Mouse (Mus musculus): ENCODE data around the gene Pdcd5. TPM values are rescaled to one million over a fixed set of nuclear protein-coding genes. Genes with fewer than 3 reads are reported as not detected.

The Pdcd5 gene
- 10 to 100 TPM; 83.5 to 87.2 TPM for total RNA-seq (2021)
- long read RNA-seq, experiment 1, transcript Pdcd5-201 (6 exons, 684 nt), result major isoform, 35 of 40 reads
- long read RNA-seq, experiment 1, partial matches to known transcripts, result 2 of 40 reads
- long read RNA-seq, experiment 1, other reads (novel, unspliced or antisense), result 2 of 40 reads
- long read RNA-seq, experiment 2, transcript Pdcd5-201 (6 exons, 684 nt), result major isoform, 83 of 90 reads
- long read RNA-seq, experiment 2, partial matches to known transcripts, result 0 of 90 reads
- long read RNA-seq, experiment 2, other reads (novel, unspliced or antisense), result 6 of 90 reads

DNA sequence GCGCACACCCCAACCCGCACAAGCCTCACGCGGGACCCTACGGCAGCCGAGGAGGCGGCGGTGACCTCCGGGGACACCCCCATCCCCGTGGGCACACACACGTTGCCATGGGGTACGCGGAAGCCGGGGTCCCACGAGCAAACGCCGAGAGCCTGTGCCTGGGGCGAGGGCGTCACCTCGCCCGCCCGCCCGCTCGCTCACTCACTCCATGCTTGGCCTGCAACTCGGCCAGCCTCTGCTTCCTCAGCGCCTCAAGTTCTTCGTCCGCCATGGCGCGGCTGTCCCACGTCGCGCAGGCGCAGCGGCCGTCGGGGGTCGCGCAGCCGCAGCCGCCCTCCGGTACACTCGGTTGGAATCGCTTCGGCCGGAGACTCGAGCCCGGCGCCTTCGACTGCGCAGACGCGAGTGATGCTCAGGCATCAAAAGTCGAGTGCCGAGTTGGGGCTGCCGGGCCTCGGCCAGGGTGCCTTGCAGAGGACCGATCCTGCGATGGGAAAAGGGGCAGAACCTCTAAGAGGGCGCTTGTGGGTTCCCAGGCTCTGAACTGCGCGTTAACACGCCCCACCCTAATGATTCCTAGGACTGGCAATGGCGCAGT is at the start of gene Pdcd5:
Pdcd5 (minus strand) TSS at position 421 of the 598 bp plus-strand sequence.
- peak; percentile 98 to 99 for DNase-seq (ENCODE audit: low spot score in 2 of 2)

GRCm38 (mm10) chr7:35692641-35693040 is 45.3 kb upstream of the Pdcd5 start:
- DNase-seq (ENCODE audit: low spot score in 2 of 2), result no peak

DNA sequence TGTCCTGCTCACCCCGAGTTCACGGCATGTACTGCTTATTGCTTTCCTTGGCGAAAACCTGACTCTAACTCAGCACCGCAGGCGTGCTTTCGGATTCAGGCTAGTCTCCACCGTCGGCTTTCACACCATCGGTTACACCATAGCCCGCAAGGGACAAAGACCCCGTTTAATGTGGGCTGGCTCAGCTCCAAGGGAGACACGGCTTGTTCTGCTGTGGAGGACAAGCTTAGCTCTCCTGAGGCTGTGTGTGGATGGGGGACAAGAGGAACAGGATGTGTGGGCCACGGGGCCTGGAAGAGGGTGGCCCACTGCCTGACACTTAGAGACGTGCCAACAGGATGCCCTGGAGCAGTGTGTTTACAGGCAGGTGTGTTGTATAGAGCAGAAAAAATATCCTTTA is 44.8 kb upstream of the Pdcd5 start:
- DNase-seq (ENCODE audit: low spot score in 2 of 2), result no peak

DNA sequence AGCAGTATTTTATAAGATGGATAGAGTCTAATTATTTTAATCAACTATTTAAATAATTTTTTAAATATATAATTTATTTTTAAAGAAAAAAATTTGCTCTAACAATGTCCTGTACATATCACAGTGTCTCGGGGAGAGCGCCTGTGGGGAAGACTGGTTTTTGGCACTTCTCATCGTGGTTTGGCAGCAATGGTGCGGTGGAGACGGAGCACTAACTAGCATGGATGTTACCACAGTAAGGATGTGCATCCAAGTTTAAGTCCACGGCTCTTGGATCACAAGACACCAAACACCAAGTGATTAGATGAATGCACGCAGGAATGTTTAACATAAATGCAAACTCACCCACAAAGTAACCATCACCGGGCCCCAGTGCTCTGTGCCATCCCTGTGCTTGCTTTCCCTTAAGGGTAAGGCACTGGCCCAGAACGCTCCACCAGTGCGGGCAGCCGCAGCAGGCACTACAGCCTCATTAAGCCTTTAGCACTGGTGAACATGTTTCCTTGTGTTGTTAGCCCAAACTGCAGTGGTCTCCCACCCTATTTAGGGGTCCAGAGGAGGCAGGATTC is 41.5 kb upstream of the Pdcd5 start:
- DNase-seq (ENCODE audit: low spot score in 2 of 2), result no peak

- DNase-seq (ENCODE audit: low spot score in 2 of 2), result no peak
These were observed 41.0 kb upstream of the Pdcd5 start for GRCm38 (mm10) chr7:35688276-35688675.

GRCm38 (mm10) chr7:35687229-35687628 is 39.9 kb upstream of the Pdcd5 start:
- no peak for DNase-seq (ENCODE audit: low spot score in 2 of 2)

DNA sequence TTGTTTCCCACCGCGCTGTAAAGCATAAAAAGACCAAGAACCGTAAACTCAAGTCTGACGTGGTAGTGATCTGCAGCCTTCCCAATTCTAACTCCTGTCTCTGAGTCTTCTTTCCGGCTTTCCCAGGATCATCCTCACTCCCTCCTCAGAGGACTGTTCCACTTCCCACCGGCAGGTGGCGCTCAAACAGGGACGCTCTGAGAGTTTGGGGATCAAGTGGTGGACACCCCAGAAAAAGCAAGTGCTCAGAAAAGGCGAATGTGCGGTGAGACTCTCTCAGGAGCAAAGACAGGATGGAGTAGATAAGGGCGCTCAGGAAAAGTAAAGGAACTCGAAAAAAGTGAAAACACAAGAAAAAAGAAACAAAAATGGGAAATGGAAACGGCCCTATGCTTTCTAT is 39.4 kb upstream of the Pdcd5 start:
- DNase-seq (ENCODE audit: low spot score in 2 of 2), result peak; percentile 47 to 49

DNA sequence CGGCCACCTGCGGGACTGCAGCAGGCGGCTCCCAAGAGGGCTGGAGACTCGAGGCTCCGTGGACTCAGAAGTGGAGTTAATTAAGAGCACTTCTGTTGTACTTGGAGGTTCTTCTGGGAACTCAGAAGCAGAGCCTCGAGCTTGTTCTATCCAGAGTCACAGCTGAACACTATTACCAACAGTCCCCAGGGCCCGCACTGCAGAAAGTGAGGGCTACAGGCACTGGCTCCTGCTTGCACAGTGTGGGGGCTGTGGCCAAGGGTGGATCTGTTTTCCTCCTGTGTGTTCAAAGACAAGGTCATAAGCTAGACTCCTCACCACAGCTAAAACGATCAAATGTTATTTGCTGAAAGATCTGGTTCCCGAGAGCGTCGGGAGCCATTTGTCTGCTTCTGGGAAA is 38.9 kb upstream of the Pdcd5 start:
- no peak for DNase-seq (ENCODE audit: low spot score in 2 of 2)

GRCm38 (mm10) chr7:35683409-35684122 is 36.2 kb upstream of the Pdcd5 start:
- DNase-seq (ENCODE audit: low spot score in 2 of 2), result no peak

DNA sequence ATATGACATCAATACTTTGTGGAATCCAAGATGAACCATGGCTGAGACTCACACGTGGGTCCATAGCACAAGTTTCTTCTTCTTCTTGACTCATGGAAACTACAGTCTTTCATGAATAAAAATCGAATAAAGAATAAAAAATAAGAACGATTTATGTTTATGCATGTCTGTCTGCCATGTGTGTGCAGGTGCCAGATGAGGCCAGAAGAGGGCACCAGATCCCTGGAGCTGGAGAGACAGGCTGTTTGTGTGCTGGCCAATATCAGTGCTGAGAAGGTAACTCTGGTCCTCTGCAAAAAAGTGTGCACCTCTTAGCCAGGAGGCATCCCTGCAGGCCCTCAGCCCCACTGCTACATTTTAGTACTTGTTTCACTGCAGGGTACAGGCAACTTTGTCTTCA is 34.2 kb upstream of the Pdcd5 start:
- DNase-seq (ENCODE audit: low spot score in 2 of 2), result no peak

- no peak for DNase-seq (ENCODE audit: low spot score in 2 of 2)
These were observed 31.7 kb upstream of the Pdcd5 start for GRCm38 (mm10) chr7:35678976-35679375.

GRCm38 (mm10) chr7:35668066-35669041 is 21.0 kb upstream of the Pdcd5 start:
- peak in 1 of 2 experiments; percentile 58 for DNase-seq (ENCODE audit: low spot score in 2 of 2)

DNA sequence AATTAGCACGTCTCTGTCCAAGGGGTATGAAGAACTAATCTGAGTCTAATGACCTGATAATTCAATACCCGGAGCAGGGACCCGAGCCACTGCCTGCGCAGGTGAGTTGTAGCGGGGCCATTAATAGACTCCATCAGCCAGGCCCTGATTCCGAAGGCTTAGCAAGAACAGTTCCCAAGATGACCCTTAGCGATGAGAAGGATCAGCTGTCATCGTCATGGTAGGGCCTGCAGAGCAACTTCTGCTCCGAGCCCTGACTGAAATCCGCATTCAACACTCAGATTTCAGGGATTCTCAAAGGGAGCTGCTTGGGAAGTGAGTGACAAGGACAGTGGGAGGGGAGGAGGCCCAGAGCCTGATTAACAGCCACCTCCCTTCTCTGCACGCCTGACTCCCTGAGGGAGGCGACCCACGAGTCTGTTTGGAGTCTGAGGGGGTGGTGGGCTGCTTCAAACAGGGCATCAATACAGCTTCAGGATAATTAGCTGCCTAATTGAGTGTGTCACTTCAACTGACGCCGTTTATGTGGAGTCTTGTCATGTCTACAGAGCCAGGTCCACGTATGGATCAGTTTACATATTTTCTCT is 16.6 kb upstream of the Pdcd5 start:
- DNase-seq (ENCODE audit: low spot score in 2 of 2), result no peak

DNA sequence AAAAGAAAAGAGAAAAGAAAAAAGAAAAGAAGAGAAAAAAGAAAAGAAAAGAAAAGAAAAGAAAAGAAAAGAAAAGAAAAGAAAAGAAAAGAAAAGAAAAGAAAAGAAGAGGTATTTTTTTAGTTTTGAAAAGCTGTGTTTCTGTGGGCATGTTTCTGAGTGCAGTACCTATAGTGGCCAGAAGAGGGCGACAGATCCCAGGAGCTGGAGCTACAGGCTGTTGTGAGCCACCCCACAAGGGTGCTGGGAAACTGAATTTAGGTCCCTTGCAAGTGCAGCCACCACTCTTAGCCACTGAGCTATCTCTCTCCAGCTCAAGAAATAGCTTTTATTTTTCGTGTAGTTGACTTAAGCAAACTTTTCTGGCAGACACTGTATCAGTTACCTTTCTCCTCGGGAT is 11.9 kb upstream of the Pdcd5 start:
- no peak for DNase-seq (ENCODE audit: low spot score in 2 of 2)

DNA sequence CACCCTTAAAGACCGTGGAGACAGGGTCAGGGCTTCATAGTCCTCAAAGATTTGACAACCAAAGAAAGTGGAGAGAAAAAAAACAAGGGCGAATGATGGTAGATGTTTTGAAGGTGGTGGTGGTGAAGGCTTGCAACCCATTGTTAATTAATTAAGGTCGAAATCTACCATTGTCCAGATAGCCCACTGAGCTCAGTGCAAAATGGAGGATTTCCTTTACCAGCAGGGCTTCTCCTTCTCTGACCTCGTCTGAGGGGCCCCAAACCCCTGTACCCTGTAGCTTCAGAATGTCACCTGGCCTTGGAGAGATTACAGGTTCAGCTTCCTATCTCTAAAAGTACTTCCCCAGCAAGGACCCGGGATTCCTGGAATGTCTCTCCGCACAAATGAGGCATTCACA is 10.5 kb upstream of the Pdcd5 start:
- DNase-seq (ENCODE audit: low spot score in 2 of 2), result no peak

DNA sequence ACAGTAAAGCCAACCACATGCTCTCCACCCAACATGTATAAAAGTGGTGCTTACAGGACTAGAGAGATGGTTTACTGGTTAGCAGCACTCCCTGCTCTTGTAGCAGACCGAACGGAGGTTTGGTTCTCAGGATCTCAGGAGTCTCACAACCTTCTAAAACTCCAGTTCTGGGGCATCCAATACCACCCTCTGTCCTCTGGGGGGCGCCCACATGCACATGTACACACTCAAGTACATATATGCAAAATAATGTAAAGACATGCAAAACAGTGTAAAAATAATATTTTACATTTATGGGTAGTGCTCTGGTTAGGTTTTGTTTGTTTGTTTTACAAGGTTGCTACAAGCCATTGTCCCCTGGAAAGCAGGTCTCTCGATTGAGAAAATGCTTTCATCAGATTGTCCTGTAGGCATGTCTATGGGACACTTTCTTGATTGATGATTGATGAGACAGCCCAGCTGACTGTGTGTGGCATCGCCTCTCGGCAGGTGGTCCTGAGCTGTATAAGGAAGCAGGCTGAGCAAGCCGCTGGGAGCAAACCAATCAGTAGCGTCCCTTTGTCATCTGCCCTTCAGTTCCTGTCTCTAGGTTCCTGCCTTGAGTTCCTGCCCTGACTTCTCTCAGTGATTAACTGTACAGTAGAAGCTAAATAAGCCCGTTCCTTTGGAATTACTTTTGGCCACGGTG is 4.4 kb upstream of the Pdcd5 start:
- no peak for DNase-seq (ENCODE audit: low spot score in 2 of 2)

DNA sequence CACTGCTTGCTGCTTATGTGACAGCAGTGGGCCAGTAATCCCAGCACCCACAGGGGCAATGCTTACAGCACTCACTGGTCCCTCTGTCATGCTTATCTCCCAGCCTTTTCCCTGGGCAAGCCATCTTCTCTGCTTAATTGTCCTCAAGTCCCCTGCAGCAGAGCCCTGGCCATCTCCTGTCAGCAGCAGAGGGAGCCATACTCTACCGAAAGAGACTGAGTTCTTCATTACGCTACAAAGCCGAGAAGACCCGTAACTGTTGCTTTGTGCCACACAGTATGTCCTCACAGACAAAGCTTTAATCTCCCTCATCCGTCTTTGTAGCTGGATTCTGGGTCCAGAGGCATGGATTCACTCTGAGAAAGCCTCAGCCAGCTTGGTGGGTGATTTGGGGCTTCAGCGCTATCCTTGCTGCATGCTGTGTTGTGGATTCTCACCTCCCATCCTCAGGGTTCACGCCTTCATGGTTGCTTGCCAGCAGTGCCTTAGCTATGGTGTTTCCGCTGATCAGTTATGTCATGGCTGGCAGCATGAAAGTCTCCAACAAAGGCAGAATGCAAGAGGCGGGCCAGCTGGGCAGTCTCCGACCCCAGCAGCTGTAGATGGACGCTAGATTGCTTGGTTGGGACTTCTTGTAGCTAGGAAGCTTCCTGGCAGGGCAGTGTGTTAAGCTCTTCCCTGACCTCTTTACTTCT is 3.5 kb upstream of the Pdcd5 start:
- DNase-seq (ENCODE audit: low spot score in 2 of 2), result peak; percentile 56 to 71

- no peak for DNase-seq (ENCODE audit: low spot score in 2 of 2)
These were observed 1.8 kb upstream of the Pdcd5 start for GRCm38 (mm10) chr7:35649071-35649470.

Data from layer of hippocampus, postnatal 14 days (tissue).